Mouse (Mus musculus): Measurements from ENCODE around the gene Dpf3. TPM values are rescaled to one million over a fixed set of nuclear protein-coding genes. Genes with fewer than 3 reads are reported as not detected.

The Dpf3 gene
- polyA plus RNA-seq, 1 experiment = 4.0 TPM

GRCm38 (mm10) chr12:83328899-83329298 lies 158.6 kb downstream of the Dpf3 start:
- no peak for TF ChIP-seq CTCF (conservative IDR thresholded peaks at IDR 0.05; ENCODE audit: insufficient read depth, insufficient read length, low read depth, low read length)
- no peak for TF ChIP-seq POLR2A (IDR thresholded peaks at IDR 0.05; ENCODE audit: low read depth, low read length)
- DNase-seq = no peak

GRCm38 (mm10) chr12:83328491-83328890 lies 159.0 kb downstream of the Dpf3 start:
- no peak for DNase-seq
- no peaks in the 10 kb centered on the region for H3K36me3 ChIP-seq (ENCODE audit: control insufficient read depth, insufficient read depth, low read length)
- H3K27me3 ChIP-seq (replicated peaks; ENCODE audit: control insufficient read depth, insufficient read depth, low read length) = no peaks in the 10 kb centered on the region
- TF ChIP-seq POLR2A (IDR thresholded peaks at IDR 0.05; ENCODE audit: low read depth, low read length) (no peak), CTCF (conservative IDR thresholded peaks at IDR 0.05; ENCODE audit: insufficient read depth, insufficient read length, low read depth, low read length) (no peak)
- no peak overlapping the region for H3K4me3 ChIP-seq (ENCODE audit: insufficient read depth, low read depth, low read length)
- no peaks in the 10 kb centered on the region for H3K4me1 ChIP-seq (ENCODE audit: control insufficient read depth, insufficient read depth, low read length)
- 72% methylated on average over 4 of the region's 4 CpGs for WGBS
- no peak overlapping the region for H3K27ac ChIP-seq (ENCODE audit: insufficient read depth, low read depth, low read length)

More at GRCm38 (mm10) chr12:83328899-83329298, 158.6 kb downstream of the Dpf3 start:
- Histone ChIP-seq H3K27me3 (replicated peaks; ENCODE audit: control insufficient read depth, insufficient read depth, low read length) (no peaks in the 10 kb centered on the region), H3K4me3 (ENCODE audit: insufficient read depth, low read depth, low read length) (no peak overlapping the region), H3K4me1 (ENCODE audit: control insufficient read depth, insufficient read depth, low read length) (no peaks in the 10 kb centered on the region), H3K27ac (ENCODE audit: insufficient read depth, low read depth, low read length) (no peak overlapping the region), H3K36me3 (ENCODE audit: control insufficient read depth, insufficient read depth, low read length) (no peaks in the 10 kb centered on the region)
- 87% methylated on average over 13 of the region's 13 CpGs for WGBS

- 71% methylated on average over 1 of the region's 1 CpGs for WGBS
Observed at GRCm38 (mm10) chr12:83327451-83327850, 160.1 kb downstream of the Dpf3 start.

GRCm38 (mm10) chr12:83320725-83321124 lies 166.8 kb downstream of the Dpf3 start:
- WGBS = 90% methylated on average over 3 of the region's 3 CpGs
- TF ChIP-seq POLR2A (IDR thresholded peaks at IDR 0.05; ENCODE audit: low read depth, low read length) = no peak

More at GRCm38 (mm10) chr12:83327451-83327850, 160.1 kb downstream of the Dpf3 start:
- H3K27me3 ChIP-seq (replicated peaks; ENCODE audit: control insufficient read depth, insufficient read depth, low read length) = no peaks in the 10 kb centered on the region
- no peak overlapping the region for H3K27ac ChIP-seq (ENCODE audit: insufficient read depth, low read depth, low read length)
- H3K36me3 ChIP-seq (ENCODE audit: control insufficient read depth, insufficient read depth, low read length) = no peaks in the 10 kb centered on the region
- TF ChIP-seq CTCF (conservative IDR thresholded peaks at IDR 0.05; ENCODE audit: insufficient read depth, insufficient read length, low read depth, low read length) (no peak), POLR2A (IDR thresholded peaks at IDR 0.05; ENCODE audit: low read depth, low read length) (no peak)
- no peak for DNase-seq
- no peak overlapping the region for H3K4me3 ChIP-seq (ENCODE audit: insufficient read depth, low read depth, low read length)
- no peaks in the 10 kb centered on the region for H3K4me1 ChIP-seq (ENCODE audit: control insufficient read depth, insufficient read depth, low read length)

GRCm38 (mm10) chr12:83317646-83318443 lies 169.7 kb downstream of the Dpf3 start:
- Histone ChIP-seq H3K4me1 (ENCODE audit: control insufficient read depth, insufficient read depth, low read length) (no peaks in the 10 kb centered on the region), H3K36me3 (ENCODE audit: control insufficient read depth, insufficient read depth, low read length) (no peaks in the 10 kb centered on the region; the same call in 1 of the 2 replicates), H3K4me3 (ENCODE audit: insufficient read depth, low read depth, low read length) (no peak overlapping the region), H3K27me3 (replicated peaks; ENCODE audit: control insufficient read depth, insufficient read depth, low read length) (no peaks in the 10 kb centered on the region), H3K27ac (ENCODE audit: insufficient read depth, low read depth, low read length) (no peak overlapping the region)
- WGBS = 78% methylated on average over 8 of the region's 8 CpGs
- no peak for DNase-seq
- no peak for TF ChIP-seq POLR2A (IDR thresholded peaks at IDR 0.05; ENCODE audit: low read depth, low read length)
- no peak for TF ChIP-seq CTCF (conservative IDR thresholded peaks at IDR 0.05; ENCODE audit: insufficient read depth, insufficient read length, low read depth, low read length)

More at GRCm38 (mm10) chr12:83320725-83321124, 166.8 kb downstream of the Dpf3 start:
- H3K27ac ChIP-seq (ENCODE audit: insufficient read depth, low read depth, low read length) = no peak overlapping the region
- no peaks in the 10 kb centered on the region for H3K36me3 ChIP-seq (ENCODE audit: control insufficient read depth, insufficient read depth, low read length)
- no peaks in the 10 kb centered on the region for H3K27me3 ChIP-seq (replicated peaks; ENCODE audit: control insufficient read depth, insufficient read depth, low read length)
- H3K4me3 ChIP-seq (ENCODE audit: insufficient read depth, low read depth, low read length) = no peak overlapping the region
- no peaks in the 10 kb centered on the region for H3K4me1 ChIP-seq (ENCODE audit: control insufficient read depth, insufficient read depth, low read length)
- DNase-seq = no peak

GRCm38 (mm10) chr12:83314666-83315065 lies 172.8 kb downstream of the Dpf3 start:
- TF ChIP-seq CTCF (conservative IDR thresholded peaks at IDR 0.05; ENCODE audit: insufficient read depth, insufficient read length, low read depth, low read length) (no peak), POLR2A (IDR thresholded peaks at IDR 0.05; ENCODE audit: low read depth, low read length) (no peak)
- WGBS = 82% methylated on average over 7 of the region's 7 CpGs
- DNase-seq = no peak
- Histone ChIP-seq H3K27me3 (replicated peaks; ENCODE audit: control insufficient read depth, insufficient read depth, low read length) (no peaks in the 10 kb centered on the region), H3K27ac (ENCODE audit: insufficient read depth, low read depth, low read length) (no peak overlapping the region), H3K4me3 (ENCODE audit: insufficient read depth, low read depth, low read length) (no peak overlapping the region), H3K4me1 (ENCODE audit: control insufficient read depth, insufficient read depth, low read length) (no peaks in the 10 kb centered on the region), H3K36me3 (ENCODE audit: control insufficient read depth, insufficient read depth, low read length) (no peaks in the 10 kb centered on the region; the same call in 1 of the 2 replicates)

GRCm38 (mm10) chr12:83312818-83313217 lies 174.7 kb downstream of the Dpf3 start:
- 92% methylated on average over 9 of the region's 9 CpGs for WGBS
- H3K27ac ChIP-seq (ENCODE audit: insufficient read depth, low read depth, low read length) = no peak overlapping the region
- H3K4me1 ChIP-seq (ENCODE audit: control insufficient read depth, insufficient read depth, low read length) = no peaks in the 10 kb centered on the region

More at GRCm38 (mm10) chr12:83312818-83313217, 174.7 kb downstream of the Dpf3 start:
- no peak for DNase-seq
- Histone ChIP-seq H3K27me3 (replicated peaks; ENCODE audit: control insufficient read depth, insufficient read depth, low read length) (no peaks in the 10 kb centered on the region), H3K36me3 (ENCODE audit: control insufficient read depth, insufficient read depth, low read length) (no peaks in the 10 kb centered on the region; the same call in 1 of the 2 replicates), H3K4me3 (ENCODE audit: insufficient read depth, low read depth, low read length) (no peak overlapping the region)
- TF ChIP-seq POLR2A (IDR thresholded peaks at IDR 0.05; ENCODE audit: low read depth, low read length) (no peak), CTCF (conservative IDR thresholded peaks at IDR 0.05; ENCODE audit: insufficient read depth, insufficient read length, low read depth, low read length) (no peak)
